Mouse (Mus musculus) 3134 (cell line): ENCODE measurements around the gene Cd164l2.

Experiments used
- DNase-seq: peaks from one replicate; pipeline ENCODE4 v3.0.0-alpha.2; 2011; ENCODE audit warnings: low spot score; ENCODE audit not compliant: insufficient read length; ENCODE audit errors: extremely low read depth

The Cd164l2 gene

GRCm38 (mm10) chr4:133252089-133252488 is 40.2 kb downstream of the Cd164l2 start:
- DNase-seq = no peak

GRCm38 (mm10) chr4:133253412-133253811 is 41.5 kb downstream of the Cd164l2 start:
- no peak for DNase-seq

DNA sequence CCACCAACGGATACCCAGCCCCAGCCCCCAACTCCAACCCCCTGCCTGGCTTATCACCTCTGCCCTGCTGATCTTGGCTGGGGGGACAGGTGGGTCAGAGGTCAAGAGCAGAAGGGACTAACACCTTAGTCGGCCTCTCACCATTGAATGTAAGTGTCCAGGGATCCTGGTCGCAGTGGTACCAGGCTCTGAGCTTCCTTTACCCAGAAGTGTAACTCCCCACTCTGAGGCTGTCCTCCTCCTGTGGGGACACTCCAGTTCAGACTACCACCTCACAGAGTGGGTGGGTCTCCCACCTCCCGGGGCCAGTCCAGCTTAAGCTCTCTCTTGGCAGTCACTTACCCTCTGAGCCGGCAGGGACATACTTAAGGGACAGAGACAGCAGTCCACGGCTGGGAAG is 43.5 kb downstream of the Cd164l2 start:
- no peak for DNase-seq

DNA sequence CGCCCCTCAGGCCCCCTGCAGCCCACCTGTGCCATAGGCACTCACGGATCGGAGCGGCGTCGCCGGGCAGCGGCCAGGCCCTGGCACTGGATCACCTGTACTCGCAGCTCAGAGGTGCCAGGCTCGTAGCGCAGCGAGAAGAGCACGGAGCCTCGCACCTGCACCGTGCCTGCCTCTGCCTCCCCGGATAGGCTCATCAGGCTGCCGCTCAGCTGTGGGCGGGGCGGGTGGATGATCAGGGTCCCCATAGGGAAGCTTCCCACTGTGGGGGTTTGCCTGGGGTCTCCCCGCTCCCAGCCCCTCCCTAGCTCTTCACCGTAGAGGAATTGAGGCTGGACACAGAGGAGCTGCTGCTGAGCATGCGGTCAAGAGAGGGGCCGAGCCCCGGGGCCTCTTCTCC is 44.9 kb downstream of the Cd164l2 start:
- DNase-seq = no peak

DNA sequence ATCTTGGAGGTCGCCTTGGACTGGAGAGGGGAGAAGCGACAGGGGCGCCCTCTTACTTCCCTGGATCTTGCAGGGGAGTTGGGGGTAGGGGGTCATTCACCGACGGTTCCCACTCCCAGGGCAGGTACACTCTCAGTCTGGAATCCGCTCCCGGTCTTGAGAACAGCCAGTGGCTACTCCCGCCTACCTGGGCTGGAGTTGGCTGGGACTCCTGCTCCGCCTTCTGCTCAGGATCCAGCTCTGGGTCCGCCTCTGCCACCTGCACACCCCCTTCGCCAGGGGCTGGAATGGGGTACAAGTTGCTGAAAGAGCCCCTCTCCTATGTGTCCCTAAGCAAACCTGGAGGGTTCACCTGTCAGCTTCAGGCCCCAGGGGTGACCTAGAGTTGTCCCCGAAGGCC is 45.3 kb downstream of the Cd164l2 start:
- DNase-seq = no peak

GRCm38 (mm10) chr4:133257798-133258408 is 46.0 kb downstream of the Cd164l2 start:
- DNase-seq = no peak

DNA sequence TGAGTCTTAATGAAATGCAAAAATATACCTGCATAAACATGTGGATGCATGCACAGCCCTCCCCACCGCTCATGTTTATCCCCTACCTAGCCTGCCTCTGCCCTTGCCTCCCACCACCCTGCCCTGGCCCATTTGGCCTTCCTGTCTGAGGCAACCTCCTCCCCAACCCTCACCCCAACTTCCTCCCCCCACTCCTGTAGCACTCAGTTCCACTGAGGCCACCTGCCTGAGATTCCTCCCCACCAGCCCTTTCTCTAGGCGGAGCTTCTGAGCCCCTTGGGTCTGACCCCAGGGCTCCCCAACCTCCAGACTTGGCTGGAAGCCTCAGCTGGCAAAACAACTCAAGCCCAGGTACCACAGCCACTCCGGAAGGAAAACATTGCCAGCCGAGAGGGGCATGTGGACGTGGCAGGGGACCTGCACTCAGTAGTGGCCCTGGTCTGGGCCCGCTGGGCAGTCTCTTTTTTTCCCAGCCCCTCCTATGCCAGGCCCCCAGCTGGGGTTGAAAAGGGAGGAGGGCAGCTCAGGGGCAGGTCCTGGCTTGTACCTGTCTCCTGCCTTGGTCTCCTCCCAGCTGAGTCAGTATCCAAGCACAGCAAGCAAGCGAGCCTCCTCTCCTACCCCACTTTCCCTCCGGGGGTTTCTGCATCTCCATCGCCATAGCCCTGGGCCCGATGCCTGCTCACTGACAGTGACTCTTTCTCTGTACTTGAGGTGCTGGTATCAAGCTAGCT is 49.9 kb downstream of the Cd164l2 start:
- DNase-seq = no peak

DNA sequence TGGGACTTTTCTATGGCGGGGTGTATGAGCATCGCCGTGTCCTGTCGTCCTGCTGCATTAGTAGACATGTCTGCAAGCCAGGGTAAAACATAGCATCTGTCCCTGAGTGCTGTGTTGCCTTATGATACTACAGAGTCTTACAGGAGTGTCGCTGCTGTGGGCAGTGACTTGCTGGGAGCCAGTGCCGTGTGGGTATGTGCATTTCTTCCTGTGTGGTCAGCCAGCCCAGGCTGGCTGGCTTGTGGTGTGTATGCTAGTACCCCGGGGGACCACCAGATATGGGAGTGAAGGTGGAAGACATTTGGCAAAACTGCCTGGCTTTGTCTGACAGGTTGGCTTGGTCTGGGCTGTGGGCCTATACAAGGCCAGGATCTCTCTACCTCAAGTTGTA is 50.4 kb downstream of the Cd164l2 start:
- DNase-seq = no peak

- DNase-seq = no peak
Measured at GRCm38 (mm10) chr4:133262882-133263281, 51.0 kb downstream of the Cd164l2 start, which contains the start of gene Sytl1. Sytl1 (minus strand) TSS chr4:133263113.

DNA sequence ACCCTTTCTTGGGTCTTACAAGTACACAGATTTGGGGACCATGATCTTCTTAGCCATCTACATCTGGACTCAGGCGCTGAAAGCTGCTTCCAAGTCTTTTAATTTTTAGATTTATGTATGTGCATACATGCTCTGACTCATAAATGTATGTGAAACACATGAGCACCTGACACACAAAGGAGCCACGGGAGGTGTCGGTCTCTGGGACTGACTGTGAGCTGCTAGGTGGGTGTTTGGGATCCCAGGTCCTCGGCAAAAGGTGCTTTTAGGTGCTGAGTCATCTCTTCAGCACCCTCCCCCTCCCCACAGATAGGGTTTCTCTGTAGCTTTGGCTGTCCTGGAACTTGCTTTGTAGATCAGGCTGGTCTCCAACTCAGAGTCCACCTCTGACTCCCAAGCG is 51.8 kb downstream of the Cd164l2 start:
- no peak for DNase-seq

DNA sequence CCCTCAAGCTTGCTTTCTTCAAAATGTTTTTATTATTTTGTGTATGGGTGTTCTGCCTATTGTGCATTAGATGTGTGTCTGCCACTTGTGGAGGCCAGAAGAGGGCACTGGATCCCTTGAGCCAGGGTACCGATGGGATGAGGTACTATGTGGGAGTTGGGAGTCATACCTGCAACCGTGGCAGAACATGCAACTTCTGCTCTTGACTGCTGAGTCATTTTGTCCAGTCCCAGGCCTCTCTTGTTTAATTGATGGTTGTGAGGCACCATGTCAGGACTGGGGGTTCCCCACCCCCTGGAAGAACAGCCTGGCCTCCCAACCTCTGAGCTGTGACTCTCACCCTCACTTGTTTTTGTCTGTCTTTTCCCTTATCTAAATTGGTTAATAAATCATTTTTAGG is 52.6 kb downstream of the Cd164l2 start:
- DNase-seq = no peak

GRCm38 (mm10) chr4:133265297-133265696 is 53.4 kb downstream of the Cd164l2 start:
- no peak for DNase-seq

- DNase-seq = no peak
Measured at GRCm38 (mm10) chr4:133265759-133266158, 53.8 kb downstream of the Cd164l2 start.

GRCm38 (mm10) chr4:133266248-133266880 is 54.4 kb downstream of the Cd164l2 start:
- DNase-seq = no peak

GRCm38 (mm10) chr4:133268931-133269330 is 57.0 kb downstream of the Cd164l2 start:
- no peak for DNase-seq

DNA sequence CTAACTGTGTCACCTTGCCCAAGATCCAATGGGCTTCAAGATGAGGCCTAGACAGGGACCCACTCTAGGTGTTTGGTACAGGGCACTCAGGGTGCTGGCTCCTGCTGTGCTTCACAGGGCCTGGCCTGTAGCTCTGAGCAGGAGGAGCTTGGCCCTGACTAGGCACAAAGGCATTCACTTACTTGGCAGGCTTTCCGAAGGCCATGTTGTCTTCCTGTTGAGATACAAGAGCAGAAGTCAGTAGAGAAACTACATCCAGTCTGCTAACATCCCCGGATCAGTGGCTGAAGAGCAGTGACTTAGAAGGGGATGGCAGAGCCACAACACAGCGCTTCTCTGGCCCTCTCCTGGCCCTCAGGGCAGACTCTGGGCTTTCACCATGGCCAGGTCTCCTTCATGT is 57.7 kb downstream of the Cd164l2 start:
- peak; percentile 55 for DNase-seq

GRCm38 (mm10) chr4:133270929-133271328 is 59.0 kb downstream of the Cd164l2 start:
- DNase-seq = no peak
